Mouse (Mus musculus) myocyte (in vitro differentiated cells): Measurements from ENCODE around the gene Actr8.

Experiments used
- CEBPB ChIP-seq: IDR thresholded peaks from 2 replicates; pipeline ENCODE4 v1.6.1; 2011; ENCODE audit warnings: mild to moderate bottlenecking, moderate library complexity; ENCODE audit not compliant: poor library complexity, insufficient read depth, severe bottlenecking
- MAX ChIP-seq: IDR thresholded peaks from one replicate; pipeline ENCODE4 v1.6.1; 2011; ENCODE audit warnings: low read depth, mild to moderate bottlenecking, control low read depth
- MYOD1 ChIP-seq, 3 experiments: IDR thresholded peaks; one replicate each; pipeline ENCODE4 v1.6.1; 2011; ENCODE audit warnings: control low read depth in 2 of 3, low read depth in 2 of 3, mild to moderate bottlenecking in 2 of 3, moderate library complexity in 1 of 3; ENCODE audit not compliant: insufficient read length in 2 of 3, control insufficient read depth in 1 of 3
- MYOG ChIP-seq, 3 experiments: IDR thresholded peaks; one replicate each; pipeline ENCODE4 v1.6.1; 2011; ENCODE audit warnings: control low read depth in 2 of 3, low read depth in 2 of 3, mild to moderate bottlenecking in 2 of 3; ENCODE audit not compliant: insufficient read length in 2 of 3, control insufficient read depth in 1 of 3, insufficient read depth in 1 of 3
- POLR2A ChIP-seq: IDR thresholded peaks from one replicate; pipeline ENCODE4 v1.6.1; 2011; ENCODE audit warnings: low read depth, mild to moderate bottlenecking, control low read depth, moderate library complexity; ENCODE audit not compliant: insufficient read length
- POLR2AphosphoS2 ChIP-seq: IDR thresholded peaks from one replicate; pipeline ENCODE4 v1.6.1; 2011; ENCODE audit warnings: low read depth, control low read depth; ENCODE audit not compliant: insufficient read length
- TCF12 ChIP-seq: IDR thresholded peaks from one replicate; pipeline ENCODE4 v1.6.1; 2011; ENCODE audit warnings: mild to moderate bottlenecking, control low read depth; ENCODE audit not compliant: poor library complexity, insufficient read depth, severe bottlenecking

DNA sequence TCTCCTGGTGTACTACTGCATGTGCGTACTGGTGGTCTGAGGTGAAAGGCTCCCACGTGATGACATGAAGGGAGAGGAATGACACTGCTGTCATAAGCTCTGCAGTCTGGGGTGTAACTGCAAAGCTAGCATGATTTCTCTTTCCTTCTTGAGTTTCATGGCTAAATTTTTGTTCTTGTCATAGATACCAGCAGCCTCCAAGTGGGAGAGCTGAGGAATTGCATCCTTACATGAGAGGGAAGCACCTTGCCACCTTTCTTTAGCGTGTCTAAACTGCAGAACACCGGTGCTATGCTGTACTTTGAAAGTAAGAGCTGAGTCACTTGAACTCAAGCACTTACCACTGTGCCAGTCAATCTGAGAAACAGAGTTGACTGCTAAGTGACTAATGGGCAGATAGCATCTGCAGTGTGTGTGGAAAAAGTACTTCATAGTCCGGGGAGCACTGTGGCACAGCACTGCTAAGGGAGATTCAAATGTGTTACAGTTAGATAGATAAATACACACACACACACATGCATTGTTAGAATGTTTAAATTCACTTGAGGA, 31.3 kb upstream of the Actr8 start:
- no peak for TF ChIP-seq TCF12
- TF ChIP-seq CEBPB = no peak
- TF ChIP-seq POLR2AphosphoS2 = no peak
- no peak for TF ChIP-seq POLR2A
- no peak for TF ChIP-seq MAX
- TF ChIP-seq MYOG (IDR thresholded peaks at IDR 0.05; ENCODE audit: control insufficient read depth in 1 of 3, insufficient read depth in 1 of 3, insufficient read length in 2 of 3, low read depth in 2 of 3) = no peak
- TF ChIP-seq MYOD1 (IDR thresholded peaks at IDR 0.05; ENCODE audit: control insufficient read depth in 1 of 3, insufficient read length in 2 of 3, low read depth in 2 of 3) = no peak
